Mouse (Mus musculus): ENCODE measurements around the gene Zfp512. TPM values are rescaled to one million over a fixed set of nuclear protein-coding genes. Genes with fewer than 3 reads are reported as not detected.
"Not testable (repeated sequence)": the region's sequence is repeated elsewhere in the genome, so short reads cannot be mapped to it uniquely, and the experiment has no call there.

Zfp512 gene
- 5.0 and 6.7 TPM in 2 replicates for polyA plus RNA-seq (2012; ENCODE audit: insufficient read depth, insufficient read length, missing spikeins)

DNA sequence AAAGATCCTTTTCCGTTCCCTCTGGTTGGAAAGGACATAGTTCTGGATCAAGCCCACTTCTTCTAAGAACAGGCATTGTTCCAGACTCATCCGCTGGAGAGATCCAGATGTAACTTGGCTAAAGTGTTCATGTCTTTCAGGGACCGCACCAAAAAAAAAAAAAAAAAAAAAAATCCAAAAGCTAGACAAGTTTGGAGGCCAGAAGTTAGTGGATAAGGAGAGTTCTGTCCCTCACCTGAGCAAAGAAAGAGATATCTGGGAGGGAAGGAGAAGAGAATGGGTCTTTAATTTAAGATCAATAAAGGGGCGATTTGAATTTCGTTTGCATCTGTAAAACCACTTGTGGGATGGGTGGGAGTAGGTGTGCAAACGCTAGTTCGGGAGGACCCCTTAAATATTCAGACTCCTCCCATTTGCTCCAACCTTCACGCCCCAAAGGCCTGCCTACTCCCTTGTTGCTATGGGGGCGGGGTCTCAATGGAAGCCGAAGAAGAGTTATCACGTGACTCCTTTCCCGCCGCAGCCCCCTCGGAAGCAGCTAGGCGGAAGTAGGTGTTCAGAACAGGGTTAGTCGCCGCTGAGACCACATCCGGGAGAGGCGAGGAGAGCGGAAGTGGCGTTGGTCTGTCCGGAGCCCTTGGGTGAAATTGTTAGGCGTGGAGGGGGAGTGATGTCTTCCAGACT is at the start of gene Zfp512:
Zfp512 (plus strand) TSS at position 554 of the 684 bp plus-strand sequence.
- Histone ChIP-seq H3K4me3 (ENCODE audit: insufficient read depth, low read depth, low read length) (peak within 1 kb of the TSS; percentile 64), H3K27ac (replicated peaks; ENCODE audit: low read depth, low read length) (peak within 1 kb of the TSS; percentile 87)

GRCm38 (mm10) chr5:31434727-31435126 is 17.5 kb upstream of the Zfp512 start:
- not testable (repeated sequence) for H3K4me3 ChIP-seq (ENCODE audit: insufficient read depth, low read depth, low read length); H3K4me1 ChIP-seq (ENCODE audit: control insufficient read depth, insufficient read depth, insufficient read length, low read length); H3K27ac ChIP-seq (replicated peaks; ENCODE audit: low read depth, low read length)

More for the DNA sequence above, at the start of gene Zfp512:
- peaks cover 7% of the 10 kb centered on the region; the same call in 1 of the 2 replicates for H3K4me1 ChIP-seq (ENCODE audit: control insufficient read depth, insufficient read depth, insufficient read length, low read length)

GRCm38 (mm10) chr5:31451336-31451735 is 895 bp upstream of the Zfp512 start:
- peak overlapping the region; percentile 87 for H3K27ac ChIP-seq (replicated peaks; ENCODE audit: low read depth, low read length)
- peak overlapping the region; percentile 64; the same call in 1 of the 2 replicates for H3K4me3 ChIP-seq (ENCODE audit: insufficient read depth, low read depth, low read length)

DNA sequence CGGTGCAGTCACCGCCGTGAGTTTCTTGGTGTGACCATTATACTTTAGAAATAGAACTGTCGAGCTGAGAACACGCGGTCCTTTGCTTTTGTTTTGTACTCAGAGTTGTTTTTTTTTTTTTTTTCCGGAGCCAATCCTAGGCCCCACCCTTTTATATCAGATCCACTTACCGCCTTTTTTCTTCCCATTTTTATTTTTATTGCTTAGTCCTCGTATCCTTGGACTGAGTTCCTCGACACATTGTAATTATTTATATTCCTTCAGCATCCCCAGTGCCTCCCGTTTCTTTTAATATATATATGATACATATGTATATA is 289 bp downstream of the Zfp512 start:
- H3K4me3 ChIP-seq (ENCODE audit: insufficient read depth, low read depth, low read length), result peak overlapping the region; percentile 64
- H3K27ac ChIP-seq (replicated peaks; ENCODE audit: low read depth, low read length), result peak overlapping the region; percentile 56
- peaks cover 7% of the 10 kb centered on the region; the same call in 1 of the 2 replicates for H3K4me1 ChIP-seq (ENCODE audit: control insufficient read depth, insufficient read depth, insufficient read length, low read length)

More at GRCm38 (mm10) chr5:31451336-31451735, 895 bp upstream of the Zfp512 start:
- H3K4me1 ChIP-seq (ENCODE audit: control insufficient read depth, insufficient read depth, insufficient read length, low read length), result peaks cover 7% of the 10 kb centered on the region; the same call in 1 of the 2 replicates

DNA sequence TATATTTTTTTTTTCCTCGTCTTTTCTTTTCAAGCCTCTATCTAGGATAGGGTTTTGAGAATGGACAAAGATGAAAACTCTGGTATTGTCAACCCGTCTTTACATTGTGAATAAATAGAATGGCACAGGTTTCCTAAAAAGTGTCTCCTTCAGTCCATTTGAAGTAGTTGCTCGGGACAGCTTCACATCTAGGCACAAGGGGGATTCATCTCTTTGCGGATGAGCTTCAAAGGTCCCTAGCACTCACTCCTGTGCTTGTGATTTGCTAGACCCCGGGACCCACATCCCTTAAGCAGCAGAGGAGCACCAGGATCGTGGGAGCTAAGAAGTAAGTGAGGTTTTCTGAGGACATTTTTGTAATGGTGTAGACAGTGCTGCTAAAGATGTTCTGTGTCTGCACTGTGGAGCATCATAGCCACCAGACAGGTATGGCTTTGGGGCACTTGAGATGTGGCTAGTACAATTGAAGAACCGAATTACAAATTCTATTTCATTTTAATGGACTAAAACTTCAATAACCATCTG is 717 bp downstream of the Zfp512 start:
- Histone ChIP-seq H3K4me1 (ENCODE audit: control insufficient read depth, insufficient read depth, insufficient read length, low read length) (peaks cover 7% of the 10 kb centered on the region; the same call in 1 of the 2 replicates), H3K4me3 (ENCODE audit: insufficient read depth, low read depth, low read length) (peak overlapping the region; percentile 59), H3K27ac (replicated peaks; ENCODE audit: low read depth, low read length) (no peak overlapping the region; the same call in 1 of the 2 replicates)

- Histone ChIP-seq H3K27ac (replicated peaks; ENCODE audit: low read depth, low read length) (no peak overlapping the region), H3K4me1 (ENCODE audit: control insufficient read depth, insufficient read depth, insufficient read length, low read length) (no peaks in the 10 kb centered on the region; the same call in 1 of the 2 replicates), H3K4me3 (ENCODE audit: insufficient read depth, low read depth, low read length) (no peak overlapping the region)
These were observed 15.6 kb downstream of the Zfp512 start for GRCm38 (mm10) chr5:31467798-31468197.

GRCm38 (mm10) chr5:31469711-31470110 is 17.5 kb downstream of the Zfp512 start:
- no peak overlapping the region for H3K4me3 ChIP-seq (ENCODE audit: insufficient read depth, low read depth, low read length)
- H3K27ac ChIP-seq (replicated peaks; ENCODE audit: low read depth, low read length), result no peak overlapping the region
- no peaks in the 10 kb centered on the region; the same call in 1 of the 2 replicates for H3K4me1 ChIP-seq (ENCODE audit: control insufficient read depth, insufficient read depth, insufficient read length, low read length)

- no peak overlapping the region for H3K27ac ChIP-seq (replicated peaks; ENCODE audit: low read depth, low read length)
- H3K4me3 ChIP-seq (ENCODE audit: insufficient read depth, low read depth, low read length), result no peak overlapping the region
- H3K4me1 ChIP-seq (ENCODE audit: control insufficient read depth, insufficient read depth, insufficient read length, low read length), result no peaks in the 10 kb centered on the region; the same call in 1 of the 2 replicates
These were observed 18.1 kb downstream of the Zfp512 start for GRCm38 (mm10) chr5:31470334-31470733.

GRCm38 (mm10) chr5:31480536-31480935 is 28.3 kb downstream of the Zfp512 start:
- H3K4me1 ChIP-seq (ENCODE audit: control insufficient read depth, insufficient read depth, insufficient read length, low read length), result no peaks in the 10 kb centered on the region
- no peak overlapping the region for H3K27ac ChIP-seq (replicated peaks; ENCODE audit: low read depth, low read length)
- no peak overlapping the region for H3K4me3 ChIP-seq (ENCODE audit: insufficient read depth, low read depth, low read length)

DNA sequence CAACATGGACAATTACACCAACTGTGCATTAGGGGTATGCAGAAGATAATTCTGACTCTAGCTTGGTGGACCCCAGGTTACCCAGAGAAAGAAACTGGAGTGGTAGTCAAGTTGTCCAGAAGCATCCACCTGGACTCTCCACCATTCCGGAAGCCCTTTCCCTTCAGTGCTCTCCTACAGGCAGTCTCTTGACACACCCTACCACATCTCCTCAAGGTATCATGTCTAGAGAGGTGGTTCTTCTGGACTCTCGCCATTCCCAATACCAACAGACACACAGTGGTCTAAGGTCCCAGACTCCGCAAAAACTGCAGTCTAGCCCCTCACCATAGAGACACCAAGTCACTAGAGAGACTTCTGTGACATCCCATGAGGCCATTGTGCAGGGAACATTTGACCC is 33.2 kb downstream of the Zfp512 start, which contains the start of gene 4930548H24Rik:
4930548H24Rik (plus strand) TSS at position 301 of the 400 bp plus-strand sequence.
- Histone ChIP-seq H3K4me3 (ENCODE audit: insufficient read depth, low read depth, low read length) (no peak within 1 kb of the TSS), H3K4me1 (ENCODE audit: control insufficient read depth, insufficient read depth, insufficient read length, low read length) (no peaks in the 10 kb centered on the region), H3K27ac (replicated peaks; ENCODE audit: low read depth, low read length) (no peak within 1 kb of the TSS)

DNA sequence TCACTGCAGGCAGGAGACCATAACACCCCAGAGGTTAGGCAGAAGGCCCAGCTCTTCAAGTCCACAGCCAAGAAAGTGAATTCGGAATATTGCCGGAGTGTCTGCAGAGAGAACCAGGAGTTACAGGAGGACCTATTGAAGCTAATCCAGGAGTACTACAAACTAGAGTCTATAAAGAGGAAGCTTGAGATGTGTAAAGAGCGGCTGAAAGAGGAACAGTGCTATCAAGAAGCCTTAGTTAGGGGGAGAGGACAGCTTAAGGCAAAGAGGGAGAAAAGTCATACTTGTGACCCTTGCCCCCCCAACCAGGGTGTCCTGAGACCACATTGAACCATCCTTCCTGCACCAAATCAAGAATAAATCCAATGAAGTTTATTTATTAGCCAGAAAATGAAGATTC is 35.7 kb downstream of the Zfp512 start:
- Histone ChIP-seq H3K4me3 (ENCODE audit: insufficient read depth, low read depth, low read length) (no peak overlapping the region), H3K27ac (replicated peaks; ENCODE audit: low read depth, low read length) (no peak overlapping the region)

GRCm38 (mm10) chr5:31489116-31489769 is 37.0 kb downstream of the Zfp512 start:
- Histone ChIP-seq H3K4me1 (ENCODE audit: control insufficient read depth, insufficient read depth, insufficient read length, low read length) (no peaks in the 10 kb centered on the region), H3K27ac (replicated peaks; ENCODE audit: low read depth, low read length) (no peak overlapping the region), H3K4me3 (ENCODE audit: insufficient read depth, low read depth, low read length) (no peak overlapping the region)

More for the DNA sequence above, 35.7 kb downstream of the Zfp512 start:
- H3K4me1 ChIP-seq (ENCODE audit: control insufficient read depth, insufficient read depth, insufficient read length, low read length), result no peaks in the 10 kb centered on the region

- Histone ChIP-seq H3K27ac (replicated peaks; ENCODE audit: low read depth, low read length) (no peak overlapping the region), H3K4me3 (ENCODE audit: insufficient read depth, low read depth, low read length) (no peak overlapping the region), H3K4me1 (ENCODE audit: control insufficient read depth, insufficient read depth, insufficient read length, low read length) (peaks cover 5% of the 10 kb centered on the region; the same call in 1 of the 2 replicates)
These were observed 39.8 kb downstream of the Zfp512 start for GRCm38 (mm10) chr5:31492031-31492430.

DNA sequence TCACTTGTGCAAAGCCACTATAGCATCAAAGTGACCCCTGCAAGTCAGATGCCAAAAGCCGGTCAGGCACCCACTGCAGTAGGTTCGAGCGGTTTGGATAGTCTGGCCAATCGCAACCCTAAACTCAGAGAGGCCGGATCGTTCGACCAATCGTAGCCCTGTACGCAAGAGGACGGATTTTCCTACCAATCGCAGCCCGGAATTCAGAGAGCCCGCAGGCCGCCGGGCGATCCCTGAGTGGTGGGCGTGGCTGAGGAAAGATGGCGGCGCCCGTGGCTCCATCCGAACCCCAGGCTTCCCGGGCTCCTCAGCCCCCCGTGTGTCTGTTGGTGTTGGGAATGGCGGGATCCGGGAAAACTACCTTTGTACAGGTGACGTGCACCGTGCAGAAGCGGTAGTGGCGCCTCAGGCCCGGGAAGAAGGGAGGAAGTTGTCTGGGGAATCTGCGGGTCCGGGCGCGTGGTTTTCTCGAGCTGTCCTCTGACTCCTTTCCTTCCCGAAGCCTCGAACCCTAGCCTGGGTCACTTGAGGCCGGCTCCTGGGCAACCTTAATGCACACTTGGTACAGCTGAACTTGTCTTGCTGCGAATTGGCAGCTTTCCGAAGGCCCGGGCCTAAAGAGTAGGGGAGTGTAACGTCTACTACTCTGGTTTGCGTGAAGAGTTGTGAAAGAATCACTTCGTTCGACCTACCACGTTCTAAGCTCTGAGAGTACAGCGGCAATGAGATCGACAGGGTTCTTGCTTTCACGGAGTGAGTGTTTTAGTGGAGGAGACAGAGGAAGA is 42.5 kb downstream of the Zfp512 start, which contains the start of gene Gpn1:
Gpn1 (plus strand) TSS at position 229 of the 785 bp plus-strand sequence.
- Histone ChIP-seq H3K4me3 (ENCODE audit: insufficient read depth, low read depth, low read length) (peak within 1 kb of the TSS; percentile 73), H3K4me1 (ENCODE audit: control insufficient read depth, insufficient read depth, insufficient read length, low read length) (peaks cover 5% of the 10 kb centered on the region; the same call in 1 of the 2 replicates), H3K27ac (replicated peaks; ENCODE audit: low read depth, low read length) (no peak within 1 kb of the TSS)

Data from brown adipose tissue, adult 24 weeks (tissue).